Mouse (Mus musculus) adrenal gland, postnatal 25 days (tissue): Measurements from ENCODE around the gene Naaladl2. TPM values are rescaled to one million over a fixed set of nuclear protein-coding genes. Genes with fewer than 3 reads are reported as not detected.

Source experiments
- DNase-seq: peaks from one replicate; pipeline ENCODE4 v3.0.0; 2021; ENCODE audit warnings: mixed read lengths
- total RNA-seq: library from RNA; stranded (reverse); gene quantifications from 2 replicates; pipeline ENCODE4 v1.2.3, GENCODE M21; 2021

The Naaladl2 gene
- total RNA-seq, 1 experiment from 2014 or later = 2.0 TPM

GRCm38 (mm10) chr3:24942170-24942569, 201.9 kb downstream of the Naaladl2 start:
- DNase-seq = no peak

- DNase-seq = no peak
Observed at GRCm38 (mm10) chr3:24938507-24939182, 205.4 kb downstream of the Naaladl2 start.

GRCm38 (mm10) chr3:24921811-24922210, 222.2 kb downstream of the Naaladl2 start:
- DNase-seq = no peak

GRCm38 (mm10) chr3:24921401-24921800, 222.7 kb downstream of the Naaladl2 start:
- DNase-seq = no peak

- DNase-seq = no peak
Observed at GRCm38 (mm10) chr3:24905425-24905960, 238.6 kb downstream of the Naaladl2 start.

- DNase-seq = no peak
Observed at GRCm38 (mm10) chr3:24888801-24889200, 255.3 kb downstream of the Naaladl2 start.

GRCm38 (mm10) chr3:24872254-24872653, 271.8 kb downstream of the Naaladl2 start:
- DNase-seq = no peak

- no peak for DNase-seq
Observed at GRCm38 (mm10) chr3:24852936-24853335, 291.1 kb downstream of the Naaladl2 start.

- no peak for DNase-seq
Observed at GRCm38 (mm10) chr3:24796739-24797138, 347.3 kb downstream of the Naaladl2 start.

GRCm38 (mm10) chr3:24787451-24788148, 356.5 kb downstream of the Naaladl2 start:
- no peak for DNase-seq

GRCm38 (mm10) chr3:24784108-24784507, 360.0 kb downstream of the Naaladl2 start:
- no peak for DNase-seq

GRCm38 (mm10) chr3:24783462-24783829, 360.6 kb downstream of the Naaladl2 start:
- DNase-seq = no peak

GRCm38 (mm10) chr3:24782784-24783461, 361.1 kb downstream of the Naaladl2 start:
- no peak for DNase-seq

GRCm38 (mm10) chr3:24781687-24782086, 362.4 kb downstream of the Naaladl2 start:
- no peak for DNase-seq

GRCm38 (mm10) chr3:24778416-24778815, 365.6 kb downstream of the Naaladl2 start:
- no peak for DNase-seq

- no peak for DNase-seq
Observed at GRCm38 (mm10) chr3:24749055-24749454, 395.0 kb downstream of the Naaladl2 start.

- DNase-seq = no peak
Observed at GRCm38 (mm10) chr3:24747182-24747856, 396.7 kb downstream of the Naaladl2 start.

GRCm38 (mm10) chr3:24743946-24744345, 400.1 kb downstream of the Naaladl2 start:
- no peak for DNase-seq

- no peak for DNase-seq
Observed at GRCm38 (mm10) chr3:24719181-24719749, 424.8 kb downstream of the Naaladl2 start.

GRCm38 (mm10) chr3:24714770-24715169, 429.3 kb downstream of the Naaladl2 start:
- DNase-seq = no peak

GRCm38 (mm10) chr3:24705778-24706423, 438.2 kb downstream of the Naaladl2 start:
- no peak for DNase-seq
